Mouse (Mus musculus): ENCODE measurements around the gene Zdhhc12.

The Zdhhc12 gene

GRCm38 (mm10) chr2:30042445-30042844, 51.0 kb downstream of the Zdhhc12 start:
- ATAC-seq (ENCODE audit: insufficient number of reproducible peaks, low FRiP score, low TSS enrichment): 0 out of 2 replicates have a peak, but pooled peaks have one; percentile 20
